Mouse (Mus musculus): ENCODE measurements at regions not wholly inside any gene's neighbourhood (a gene's known extent, or its start where the extent isn't known, plus 50 kb on each side); places are given as distances from the start of the nearest gene placed in this dataset.

DNA sequence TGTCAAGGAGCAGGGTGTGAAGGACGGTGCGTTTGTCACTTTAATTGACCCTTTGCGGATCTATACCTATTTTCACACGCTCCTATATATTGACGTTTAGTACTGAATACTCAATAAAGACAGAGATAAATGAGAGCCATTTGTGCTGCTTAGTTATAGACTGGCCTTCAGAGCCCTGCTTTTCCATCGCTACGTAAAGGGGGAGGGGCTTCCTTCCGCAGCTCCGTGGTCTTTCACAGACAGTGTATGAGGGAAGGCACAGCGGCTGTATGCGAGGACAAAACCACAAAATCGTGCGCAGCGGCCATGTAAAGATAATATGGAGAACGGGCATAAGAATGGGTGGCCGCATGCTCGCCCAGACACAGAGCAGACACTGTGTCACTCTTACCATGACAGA, 58.4 kb upstream of the Pced1b start:
- intact Hi-C loops (cut with DNase I), result loop anchor here (5.0 to 10.0 kb wide), 2 partner anchors 221 to 514 kb away; no protein-coding TSS in a partner anchor
- DNase-seq, result no peak

DNA sequence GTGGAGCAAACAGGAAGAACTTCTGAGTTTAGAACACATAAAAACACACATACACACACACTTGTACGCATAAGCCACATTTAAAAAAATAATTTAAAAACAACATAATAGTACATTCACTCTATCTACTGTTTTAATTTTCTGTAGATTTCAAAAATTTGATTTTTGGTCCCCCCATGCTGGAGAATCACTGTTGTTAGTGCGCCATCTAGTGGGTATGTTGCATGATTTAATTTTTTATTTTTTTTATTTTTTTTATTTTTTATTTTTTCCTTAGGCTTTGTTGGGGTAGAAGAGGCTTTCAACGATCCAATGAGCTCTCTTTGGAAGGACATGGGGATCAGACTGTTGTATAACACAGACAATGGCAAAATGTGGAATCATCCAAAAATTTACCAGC, 59.1 kb upstream of the Pced1b start:
- no peak for DNase-seq
- intact Hi-C loops (cut with DNase I), result loop anchor here (2.0 to 10.0 kb wide), 3 partner anchors 53 to 513 kb away; no protein-coding TSS in a partner anchor

DNA sequence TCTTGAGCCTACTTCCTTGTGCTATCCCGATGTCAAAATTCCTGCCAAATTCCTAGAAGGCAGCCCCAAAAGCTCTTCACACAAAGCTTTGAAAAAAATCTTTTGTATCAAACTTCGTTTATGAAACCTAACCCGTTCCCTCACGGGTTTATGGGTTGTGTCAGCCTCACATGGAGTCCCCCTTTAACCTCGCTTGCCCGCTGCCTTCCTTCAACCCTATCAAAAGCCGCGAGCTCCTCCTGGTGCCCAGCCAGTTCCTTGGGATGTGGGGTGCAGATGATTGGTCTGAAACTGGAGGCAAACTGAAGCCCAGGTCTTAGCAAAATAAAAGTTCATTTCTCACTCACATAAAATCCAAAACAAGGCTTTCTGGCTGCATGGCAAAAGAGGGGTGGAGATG, 60.9 kb upstream of the Pced1b start:
- intact Hi-C loops (cut with DNase I), result loop anchor here (2.0 to 10.0 kb wide), 3 partner anchors 51 to 511 kb away; no protein-coding TSS in a partner anchor
- DNase-seq, result peak; percentile 5 to 26

DNA sequence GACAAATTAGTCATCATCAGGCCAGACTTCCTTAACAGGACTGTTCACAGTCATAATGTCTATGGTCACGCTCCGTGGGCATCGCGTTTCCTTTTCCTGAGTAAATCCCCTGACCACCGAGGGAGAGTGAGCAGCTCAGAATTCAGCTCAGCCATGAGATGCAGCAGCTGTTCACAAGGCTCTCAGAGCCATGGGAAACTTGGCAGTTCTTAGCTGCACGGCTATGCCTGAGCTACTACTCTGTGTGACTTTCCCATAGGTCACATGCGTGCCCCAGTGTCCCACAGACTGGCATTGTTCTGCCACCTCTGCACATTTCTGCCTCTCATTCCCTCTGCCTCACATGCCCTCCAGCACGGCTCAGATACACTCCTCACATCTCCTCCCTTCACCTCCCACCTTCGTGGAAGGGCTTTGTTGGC, 64.3 kb upstream of the Pced1b start:
- peak; percentile 10 to 21 for DNase-seq
- intact Hi-C loops (cut with DNase I), result loop anchor here (10.0 kb wide), 1 partner anchor 508 kb away; no protein-coding TSS in a partner anchor

DNA sequence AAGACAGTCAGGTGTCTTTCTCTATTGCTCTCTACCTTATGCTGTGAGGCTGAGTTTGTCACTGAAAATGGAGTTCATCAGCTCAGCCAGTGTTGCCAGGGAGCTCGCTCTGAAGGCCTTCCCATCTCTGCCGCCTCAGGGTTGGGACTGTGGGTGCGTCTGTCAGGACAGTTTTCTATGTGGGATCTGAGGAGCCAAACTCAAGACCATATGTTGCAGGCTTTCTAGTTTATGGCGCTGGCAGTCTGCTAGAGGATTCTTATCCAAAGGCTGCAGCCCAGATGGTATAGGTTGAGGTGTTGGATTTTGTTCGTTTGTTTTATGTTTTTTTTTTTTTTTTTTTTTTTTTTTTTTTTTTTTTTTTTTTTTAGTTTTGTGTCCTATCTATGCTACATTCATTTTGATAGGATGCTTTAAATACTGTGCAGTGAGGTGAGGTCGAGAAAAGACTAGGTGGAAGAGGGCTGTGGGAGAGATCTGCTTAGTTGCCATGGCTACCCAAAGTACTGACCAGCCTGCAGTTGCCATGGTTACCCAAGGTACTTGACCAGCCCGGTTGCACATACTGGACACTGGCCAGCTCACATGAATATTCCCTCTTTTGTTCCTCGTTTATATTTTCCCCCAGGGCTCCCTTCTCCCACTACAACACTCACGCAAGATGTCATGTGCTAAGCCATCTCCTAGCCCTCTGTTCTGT, 65.8 kb upstream of the Pced1b start:
- intact Hi-C loops (cut with DNase I), result loop anchor here (10.0 kb wide), 1 partner anchor 506 kb away; no protein-coding TSS in a partner anchor
- no peak for DNase-seq

DNA sequence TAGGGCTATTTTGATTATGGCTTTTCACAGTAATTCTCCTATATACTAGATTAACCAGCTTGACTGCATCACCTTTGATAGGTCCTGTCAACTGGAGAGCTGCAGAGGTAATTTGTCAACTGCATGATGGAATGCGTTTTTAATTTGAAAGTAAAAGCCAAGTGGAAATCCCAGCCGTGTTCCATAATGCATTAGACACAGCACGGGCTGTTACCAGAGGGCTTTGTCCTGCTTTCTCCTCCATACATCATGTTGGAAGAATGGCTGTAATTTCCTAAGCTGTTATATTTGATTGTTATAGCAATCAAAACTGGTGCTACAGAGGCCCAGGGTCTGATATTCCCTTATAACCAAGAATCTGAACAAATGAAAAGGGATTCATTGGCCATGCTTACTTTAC, 68.6 kb upstream of the Pced1b start:
- DNase-seq, result no peak
- intact Hi-C loops (cut with DNase I), result no loop called here

DNA sequence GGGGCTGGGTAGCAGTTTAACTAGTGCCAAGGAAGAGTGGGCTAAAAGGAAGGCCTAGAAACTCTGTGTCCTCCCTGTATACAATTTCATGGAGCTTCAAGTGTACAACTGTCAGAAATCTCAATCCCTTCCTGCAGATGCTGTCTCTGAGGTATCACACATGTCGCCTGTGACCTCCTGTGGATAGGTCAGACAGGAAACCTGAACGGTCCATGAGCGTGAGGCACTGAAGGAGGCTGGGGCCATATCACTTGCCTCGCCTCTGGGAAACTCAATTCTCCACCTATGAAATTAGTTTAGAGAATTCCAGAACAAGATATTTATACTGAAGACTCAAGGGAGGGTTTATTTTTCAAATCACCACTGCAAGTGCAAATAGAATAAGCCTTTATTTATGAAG, 69.1 kb upstream of the Pced1b start:
- intact Hi-C loops (cut with DNase I), result no loop called here
- no peak for DNase-seq

DNA sequence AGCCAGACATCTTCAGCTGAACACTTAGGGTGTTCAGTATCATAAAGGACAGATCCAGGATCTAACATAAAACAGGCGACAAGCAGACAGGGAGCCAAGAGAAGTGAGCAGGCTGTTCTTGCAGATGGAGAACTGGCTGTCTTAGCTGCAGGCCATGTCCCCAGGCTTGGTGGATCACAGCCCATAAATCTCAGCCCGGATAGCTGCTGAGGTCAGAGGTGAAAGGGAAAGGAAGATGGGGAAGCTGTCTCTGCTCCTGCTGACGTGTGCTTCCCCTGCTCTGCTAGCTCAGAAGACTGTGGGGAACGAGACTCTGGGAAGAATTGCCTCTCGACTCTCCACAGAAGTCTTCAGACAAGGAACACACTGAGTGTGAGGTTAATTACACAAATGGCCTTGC, 71.9 kb upstream of the Pced1b start:
- intact Hi-C loops (cut with DNase I), result no loop called here

DNA sequence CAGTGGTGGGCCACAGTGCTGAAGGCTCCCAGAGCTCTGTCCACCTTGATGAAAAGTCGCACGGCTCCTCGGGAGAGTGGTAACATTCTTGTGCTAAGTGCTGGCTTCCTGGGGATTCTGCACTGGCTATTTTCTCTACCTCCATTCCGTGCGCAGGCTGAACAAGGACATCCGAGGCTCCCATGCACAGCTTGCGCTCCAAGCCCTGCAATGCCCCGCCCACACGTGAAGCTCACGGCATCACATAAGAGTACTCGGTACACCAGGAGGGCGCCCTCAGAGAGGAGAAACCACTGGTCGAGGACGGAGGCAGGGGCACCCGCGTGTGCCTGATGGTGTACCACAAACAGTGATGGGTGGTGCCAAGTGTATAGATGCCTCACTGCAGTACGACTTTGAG, 73.7 kb upstream of the Pced1b start:
- peak in 1 of 2 experiments; percentile 2 for DNase-seq
- intact Hi-C loops (cut with DNase I), result no loop called here

More for the DNA sequence above, 71.9 kb upstream of the Pced1b start:
- DNase-seq, result no peak

DNA sequence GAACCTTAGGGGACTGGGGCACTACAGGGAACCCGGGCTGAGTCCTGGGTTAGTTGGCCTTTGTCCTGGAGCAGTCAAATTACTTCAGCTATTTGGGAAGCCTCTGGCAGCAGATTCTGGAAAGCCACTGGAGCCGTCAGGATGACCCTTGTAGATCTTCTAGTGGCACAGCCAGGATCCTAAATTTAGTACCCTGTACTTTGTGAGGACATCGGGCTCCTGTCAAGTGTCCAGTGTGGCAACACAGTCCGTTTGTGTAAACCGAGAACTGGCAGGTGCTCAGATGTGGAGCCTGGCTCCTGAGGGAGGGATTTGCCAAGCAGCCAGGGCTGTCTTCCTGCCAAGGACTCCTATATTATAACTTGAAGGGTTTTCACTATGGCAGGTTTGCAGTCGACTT, 76.8 kb upstream of the Pced1b start:
- DNase-seq, result peak; percentile 51 to 66
- intact Hi-C loops (cut with DNase I), result no loop called here

DNA sequence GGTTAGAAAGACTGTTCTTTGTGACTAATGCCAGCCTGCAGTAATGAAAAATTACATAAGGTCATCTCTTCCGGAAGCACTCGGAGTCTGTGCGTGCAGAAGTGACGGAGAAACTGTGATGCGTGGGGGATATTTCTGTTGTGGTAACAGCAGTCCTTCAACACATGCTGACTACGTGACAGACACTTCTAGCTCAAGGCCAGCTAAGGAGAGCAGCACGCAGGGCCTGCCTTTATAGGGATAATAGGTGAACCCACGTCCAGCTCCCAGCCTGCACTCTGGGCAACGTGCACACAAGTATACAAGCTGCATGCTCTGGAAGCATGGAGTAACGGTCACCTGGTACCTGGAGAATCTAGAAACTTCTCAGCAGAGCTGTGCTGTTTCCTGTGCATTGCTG, 77.5 kb upstream of the Pced1b start:
- intact Hi-C loops (cut with DNase I), result no loop called here
- DNase-seq, result no peak

DNA sequence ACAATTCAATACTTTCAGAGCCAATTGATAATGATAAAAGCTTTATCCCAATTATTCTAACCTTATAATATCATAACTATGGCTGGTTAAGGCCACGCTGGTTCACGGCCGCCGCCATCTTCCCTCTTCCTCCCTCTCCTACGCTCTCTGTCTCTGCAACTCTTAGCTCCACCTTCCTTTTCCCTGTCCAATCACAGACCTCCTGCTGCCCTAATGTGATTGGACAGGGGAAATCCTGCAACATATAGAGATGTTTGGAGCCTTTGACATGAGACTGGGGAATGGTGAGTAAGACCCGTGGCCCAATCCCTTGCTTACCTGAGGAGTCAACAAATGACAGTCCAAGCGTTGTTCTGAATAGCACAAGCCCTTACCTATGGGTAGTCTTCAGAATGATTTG, 79.8 kb upstream of the Pced1b start:
- no peak for DNase-seq

DNA sequence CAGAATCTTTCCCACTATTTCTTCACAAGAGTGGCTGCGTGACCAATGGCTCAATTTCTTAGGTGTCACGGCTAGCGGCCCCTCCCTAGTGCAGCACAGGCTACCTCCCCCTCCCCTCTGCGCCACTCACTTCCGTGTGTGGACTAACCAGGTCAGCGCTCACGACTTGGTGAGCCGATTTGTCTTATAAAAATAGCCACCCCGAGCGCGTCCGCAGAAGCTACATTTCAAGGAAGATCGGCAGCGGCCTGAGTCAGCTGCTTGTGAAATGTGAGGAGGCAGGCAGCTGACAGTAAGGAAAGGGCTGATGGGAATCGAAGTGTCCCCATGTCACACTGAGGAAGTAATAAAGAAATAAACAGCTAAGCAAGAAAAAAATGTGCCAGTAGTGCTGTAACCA, 82.3 kb upstream of the Pced1b start:
- peak in 1 of 2 experiments; percentile 3 for DNase-seq
- intact Hi-C loops (cut with DNase I), result no loop called here

More for the DNA sequence above, 79.8 kb upstream of the Pced1b start:
- intact Hi-C loops (cut with DNase I), result no loop called here

DNA sequence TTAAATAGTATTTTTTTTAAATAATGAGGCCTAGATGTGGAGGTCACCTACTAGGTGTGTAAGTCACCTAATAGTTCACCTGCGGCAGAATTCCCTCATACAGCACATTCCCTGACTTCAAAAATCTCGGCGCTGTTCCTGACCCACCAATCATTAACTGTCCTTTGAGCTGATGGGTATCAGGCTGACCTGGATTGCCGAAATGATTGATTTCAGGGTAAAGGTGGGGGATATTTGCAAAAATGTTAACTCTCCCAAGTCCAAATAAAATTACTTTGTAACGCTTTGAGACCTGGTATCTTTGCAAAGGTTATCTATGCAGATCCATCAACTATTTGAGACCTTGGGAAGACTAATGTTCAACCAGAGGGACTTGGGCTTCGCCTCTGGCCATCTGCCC, 82.9 kb upstream of the Pced1b start:
- intact Hi-C loops (cut with DNase I), result no loop called here
- DNase-seq, result no peak

DNA sequence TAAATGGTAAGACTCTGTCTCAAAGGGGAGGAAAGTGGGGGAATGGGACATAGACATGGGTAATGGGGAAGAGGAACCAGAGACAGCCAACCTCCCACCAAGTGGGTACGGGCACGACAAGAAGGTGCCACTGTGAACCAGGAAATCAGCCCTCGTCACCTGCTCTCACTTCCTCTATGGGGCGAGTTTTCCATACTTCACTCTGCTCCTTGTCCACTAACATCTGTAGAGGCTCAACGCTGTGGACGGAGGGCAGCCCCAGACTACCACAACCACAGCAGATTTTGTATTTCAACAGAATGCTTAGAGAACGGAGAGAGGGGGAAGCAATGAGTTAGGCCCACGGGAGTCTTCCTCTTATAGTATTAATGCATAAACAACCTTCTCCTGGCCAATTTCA, 83.8 kb upstream of the Pced1b start:
- intact Hi-C loops (cut with DNase I), result no loop called here
- DNase-seq, result no peak

DNA sequence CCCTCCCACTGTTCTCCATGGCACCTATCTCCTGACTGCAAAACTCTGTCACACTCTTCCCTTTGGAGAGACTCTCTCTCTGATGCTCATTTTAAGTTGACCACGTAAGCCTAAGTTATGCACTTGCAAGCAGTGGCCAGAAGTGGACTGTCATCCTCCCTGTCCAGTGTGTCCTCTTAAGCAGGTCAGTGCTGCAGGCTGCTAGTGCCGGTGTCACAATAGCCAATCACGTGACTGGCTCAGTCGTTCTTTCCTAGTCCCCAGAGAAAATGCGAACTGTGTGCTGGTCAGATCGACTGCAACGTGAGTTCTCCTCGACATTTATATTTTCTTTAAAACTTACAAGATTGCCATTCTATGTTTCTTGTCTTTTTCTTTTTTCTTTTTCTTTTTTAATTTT, 84.6 kb upstream of the Pced1b start:
- intact Hi-C loops (cut with DNase I), result no loop called here
- DNase-seq, result no peak

DNA sequence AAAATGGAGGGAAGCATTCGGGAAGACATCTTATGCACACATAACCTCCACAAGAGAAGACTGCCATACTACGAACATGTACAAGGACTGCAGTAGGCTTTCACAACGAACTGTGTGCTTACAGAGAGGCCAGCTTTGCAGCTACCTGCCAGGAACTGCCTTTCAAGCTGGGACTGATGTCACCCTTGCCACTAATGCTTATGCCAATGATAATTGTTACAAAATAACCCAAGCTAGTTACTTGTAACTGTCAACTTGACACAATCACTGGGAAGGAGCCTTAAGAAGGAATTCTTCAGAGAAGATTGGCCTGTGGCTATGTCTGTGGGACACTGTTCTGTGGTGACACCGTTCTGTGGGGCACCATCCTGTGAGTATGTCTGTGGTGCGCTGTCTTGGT, 85.4 kb upstream of the Pced1b start:
- no peak for DNase-seq
- intact Hi-C loops (cut with DNase I), result no loop called here

DNA sequence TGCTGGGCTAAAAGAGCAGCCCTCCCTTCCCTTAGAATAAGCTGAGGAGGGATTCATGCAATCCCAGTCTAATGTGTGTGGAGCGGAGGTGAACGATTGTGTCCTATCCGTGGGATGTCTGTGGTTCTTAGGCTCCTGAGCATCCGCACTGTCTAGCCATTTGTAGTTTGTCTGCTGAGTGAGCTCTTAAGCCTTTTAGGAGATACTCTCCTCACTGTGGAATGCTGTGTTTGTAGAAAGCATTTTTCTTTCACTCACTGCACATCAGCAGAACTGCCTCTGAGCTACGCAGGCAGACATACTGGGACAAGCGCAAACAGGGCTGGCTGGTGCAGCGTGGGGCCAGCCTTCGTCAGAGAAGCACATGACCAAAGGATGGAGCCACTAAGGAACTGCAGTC, 94.6 kb upstream of the Pced1b start:
- DNase-seq, result no peak
- intact Hi-C loops (cut with DNase I), result no loop called here

DNA sequence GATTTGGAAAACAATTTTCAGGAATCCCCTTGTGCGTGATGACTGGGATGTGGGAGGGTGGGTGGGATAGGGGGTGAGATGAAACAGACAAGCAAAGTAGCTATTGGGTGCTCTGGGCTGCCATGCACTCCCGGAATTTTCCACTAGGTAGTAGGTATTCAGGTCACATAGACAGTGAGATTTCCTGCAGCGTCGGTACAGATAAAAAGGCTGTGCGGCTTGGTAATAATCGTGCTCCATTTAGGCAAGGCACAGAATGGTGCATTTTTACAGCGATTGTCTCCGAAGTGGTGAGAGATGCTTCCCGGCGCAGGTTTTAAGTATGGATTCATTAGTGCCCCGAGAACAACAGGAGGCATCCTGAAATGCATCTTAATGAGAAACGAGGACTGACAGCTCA, 95.1 kb upstream of the Pced1b start:
- DNase-seq, result no peak
- intact Hi-C loops (cut with DNase I), result no loop called here

DNA sequence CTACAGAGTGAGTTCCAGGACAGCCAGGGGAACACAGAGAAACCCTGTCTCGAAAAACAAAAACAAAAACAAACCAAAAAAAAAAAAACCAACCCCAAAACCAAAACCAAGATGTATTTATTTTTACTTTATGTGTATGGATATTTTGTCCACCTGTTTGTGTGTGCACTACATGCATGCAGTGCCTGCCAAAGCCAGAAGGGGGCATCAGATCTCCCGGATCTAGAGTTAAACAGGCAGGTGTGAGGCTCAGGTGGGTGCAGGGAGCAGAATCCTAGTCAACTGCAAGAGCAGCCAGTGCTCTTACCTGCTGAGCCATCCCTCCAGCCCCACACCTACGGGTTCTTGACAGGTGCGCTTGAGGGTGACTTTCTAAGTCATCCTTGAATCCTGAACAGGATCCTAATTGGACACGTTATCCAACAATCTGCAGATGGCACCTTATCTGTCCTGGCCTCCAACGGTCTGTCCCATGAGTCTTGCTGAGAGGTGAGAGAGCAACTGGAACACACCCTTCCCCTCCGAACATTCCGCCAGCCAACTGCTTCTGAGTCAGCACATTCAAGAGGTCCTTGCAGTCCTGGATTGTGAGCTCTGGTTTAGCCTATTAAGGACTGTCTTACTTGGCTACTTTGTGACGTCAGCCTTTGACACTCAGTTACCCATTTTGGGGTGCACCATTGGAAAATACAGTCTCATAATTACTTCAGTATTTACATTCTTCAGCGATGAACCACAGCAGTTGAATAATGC, 95.4 kb upstream of the Slc38a4 start:
- no peak for DNase-seq
- intact Hi-C loops (cut with DNase I), result no loop called here

DNA sequence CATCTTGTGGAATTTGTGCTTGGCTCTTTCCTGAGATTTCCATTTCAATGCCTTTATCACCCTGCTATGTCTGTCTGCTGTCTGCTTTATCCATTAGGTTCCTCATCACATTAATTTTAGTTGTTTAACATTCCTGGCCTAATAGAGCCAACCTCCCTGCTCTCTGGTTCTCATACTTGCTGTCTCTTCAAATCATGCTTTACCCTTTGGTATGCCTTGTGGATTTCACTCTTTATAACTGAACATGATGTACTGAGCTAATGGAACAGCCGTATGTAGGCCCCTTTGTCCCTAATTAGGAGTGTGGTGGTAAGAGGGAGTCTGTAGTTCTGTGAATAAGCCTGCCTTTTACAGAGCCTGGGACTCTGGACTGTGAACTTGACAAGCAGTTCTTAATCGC, 86.2 kb upstream of the Slc38a4 start:
- no peak for DNase-seq
- intact Hi-C loops (cut with DNase I), result no loop called here

DNA sequence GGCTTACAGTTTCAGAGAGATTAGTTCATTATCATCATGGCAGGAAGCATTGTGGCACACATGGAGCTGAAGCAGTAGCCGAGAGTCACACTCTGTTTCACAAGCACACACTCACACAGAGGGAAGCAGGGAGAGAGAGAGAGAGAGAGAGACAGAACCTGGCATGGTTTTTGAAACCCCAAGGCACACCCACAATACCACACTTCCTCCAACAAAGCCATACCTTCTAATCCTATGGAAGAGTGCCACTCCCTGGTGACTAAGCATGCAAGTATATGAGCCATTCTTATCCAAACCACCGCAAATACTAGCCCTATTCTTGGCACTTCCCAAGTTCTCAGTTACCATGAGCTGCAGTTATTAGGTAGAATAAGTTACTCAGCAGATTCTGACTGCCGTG, 82.5 kb upstream of the Slc38a4 start:
- no peak for DNase-seq
- intact Hi-C loops (cut with DNase I), result no loop called here

All from heart, postnatal 14 days (tissue).